Mouse (Mus musculus) MEL (cell line): Measurements from ENCODE around the gene Scn1b. TPM values are rescaled to one million over a fixed set of nuclear protein-coding genes. Genes with fewer than 3 reads are reported as not detected.

ENCODE experiments used
- DNase-seq: peaks from one replicate; pipeline ENCODE4 v3.0.0; 2011; ENCODE audit warnings: low read depth, low spot score
- H3K27ac ChIP-seq: 2 replicates; pipeline ENCODE4 v1.5.1; 2012; ENCODE audit warnings: low read depth, mild to moderate bottlenecking, control low read depth, low read length, moderate library complexity; ENCODE audit not compliant: control insufficient read depth
- H3K27me3 ChIP-seq, 2 experiments: fragments of 150-350 bp in 1 of 2; sonication (generic) in 1 of 2; 2 replicates each; pipeline ENCODE4 v1.6.1; 2012; ENCODE audit warnings: low read length in 2 of 2, mild to moderate bottlenecking in 2 of 2, improper control_type of control experiment in 1 of 2, moderate library complexity in 1 of 2; ENCODE audit not compliant: insufficient read depth in 2 of 2, control insufficient read depth in 1 of 2
- H3K36me3 ChIP-seq, 2 experiments: 2 replicates each; pipeline ENCODE4 v1.6.1; 2012 to 2014; ENCODE audit warnings: low read length in 2 of 2, improper control_type of control experiment in 1 of 2, inconsistent platforms in 1 of 2, mild to moderate bottlenecking in 1 of 2; ENCODE audit not compliant: insufficient read depth in 2 of 2, control insufficient read depth in 1 of 2
- H3K4me1 ChIP-seq, 2 experiments: fragments of 150-350 bp in 1 of 2; sonication (generic) in 1 of 2; 2 replicates each; pipeline ENCODE4 v1.6.1; 2012; ENCODE audit warnings: low read length in 2 of 2, improper control_type of control experiment in 1 of 2, mild to moderate bottlenecking in 1 of 2; ENCODE audit not compliant: insufficient read depth in 2 of 2, control insufficient read depth in 1 of 2
- H3K4me3 ChIP-seq, 2 experiments: fragments of 150-350 bp in 1 of 2; sonication (generic) in 1 of 2; 2 replicates each; pipeline ENCODE4 v1.5.1; 2012; ENCODE audit warnings: low read depth in 2 of 2, low read length in 2 of 2, mild to moderate bottlenecking in 2 of 2, moderate library complexity in 2 of 2, control low read depth in 1 of 2, improper control_type of control experiment in 1 of 2; ENCODE audit not compliant: control insufficient read depth in 1 of 2, insufficient read depth in 1 of 2
- H3K79me2 ChIP-seq: 2 replicates; pipeline ENCODE4 v1.6.1; 2012; ENCODE audit warnings: mild to moderate bottlenecking, low read length, moderate library complexity; ENCODE audit not compliant: control insufficient read depth, poor library complexity, insufficient read depth
- H3K9ac ChIP-seq: 2 replicates; pipeline ENCODE4 v1.6.1; 2012; ENCODE audit warnings: low read depth, mild to moderate bottlenecking, control low read depth, low read length, moderate library complexity; ENCODE audit not compliant: control insufficient read depth, poor library complexity, severe bottlenecking
- H3K9me3 ChIP-seq: fragments of 150-350 bp; sonication (generic); replicated peaks from 2 replicates; pipeline ENCODE4 v1.6.1; 2012; ENCODE audit warnings: mild to moderate bottlenecking, low read length, improper control_type of control experiment, moderate library complexity; ENCODE audit not compliant: insufficient read depth
- CHD1 ChIP-seq: IDR thresholded peaks from 2 replicates; pipeline ENCODE4 v1.6.1; 2012; ENCODE audit warnings: low read depth, mild to moderate bottlenecking, inconsistent platforms, low read length, improper control_type of control experiment
- ETS1 ChIP-seq: IDR thresholded peaks from 2 replicates; pipeline ENCODE4 v1.6.1; 2012; ENCODE audit warnings: low read depth, mild to moderate bottlenecking, inconsistent platforms, low read length, improper control_type of control experiment, moderate library complexity
- GABPA ChIP-seq: IDR thresholded peaks from 2 replicates; pipeline ENCODE4 v1.6.1; 2012; ENCODE audit warnings: low read depth, mild to moderate bottlenecking, inconsistent platforms, low read length, improper control_type of control experiment, moderate library complexity
- GATA1 ChIP-seq: IDR thresholded peaks from 2 replicates; pipeline ENCODE4 v1.6.1; 2011; ENCODE audit warnings: low read depth, low read length, improper control_type of control experiment
- HCFC1 ChIP-seq: IDR thresholded peaks from 2 replicates; pipeline ENCODE4 v1.6.1; 2012; ENCODE audit warnings: low read depth, mild to moderate bottlenecking, inconsistent platforms, low read length, improper control_type of control experiment, moderate library complexity
- MAFK ChIP-seq: IDR thresholded peaks from 2 replicates; pipeline ENCODE4 v1.6.1; 2011; ENCODE audit warnings: low read depth, mild to moderate bottlenecking, low read length, improper control_type of control experiment, borderline replicate concordance
- MAX ChIP-seq: IDR thresholded peaks from 2 replicates; pipeline ENCODE4 v1.6.1; 2011; ENCODE audit warnings: low read length, improper control_type of control experiment
- MYB ChIP-seq: IDR thresholded peaks from 2 replicates; pipeline ENCODE4 v1.6.1; 2011; ENCODE audit warnings: mild to moderate bottlenecking, low read depth, low read length, improper control_type of control experiment
- MYC ChIP-seq: IDR thresholded peaks from 2 replicates; pipeline ENCODE4 v1.6.1; 2011; ENCODE audit warnings: low read depth, mild to moderate bottlenecking, low read length, improper control_type of control experiment, moderate library complexity
- NELFE ChIP-seq: IDR thresholded peaks from 2 replicates; pipeline ENCODE4 v1.6.1; 2011; ENCODE audit warnings: low read depth, low read length, improper control_type of control experiment
- NRF1 ChIP-seq: IDR thresholded peaks from 2 replicates; pipeline ENCODE4 v1.6.1; 2014; ENCODE audit warnings: low read depth, mild to moderate bottlenecking, inconsistent platforms, low read length, improper control_type of control experiment, moderate library complexity; ENCODE audit not compliant: poor library complexity, insufficient read depth, severe bottlenecking
- POLR2AphosphoS5 ChIP-seq: IDR thresholded peaks from 2 replicates; pipeline ENCODE4 v1.6.1; 2012; ENCODE audit warnings: low read depth, borderline replicate concordance, mild to moderate bottlenecking, inconsistent platforms, low read length, moderate library complexity, mixed read lengths
- RAD21 ChIP-seq: IDR thresholded peaks from 2 replicates; pipeline ENCODE4 v1.6.1; 2011; ENCODE audit warnings: mild to moderate bottlenecking, low read depth, low read length, improper control_type of control experiment
- TBP ChIP-seq: IDR thresholded peaks from 2 replicates; pipeline ENCODE4 v1.8.0; 2011; ENCODE audit warnings: low read depth, low read length, improper control_type of control experiment
- TCF12 ChIP-seq: IDR thresholded peaks from 2 replicates; pipeline ENCODE4 v1.6.1; 2014; ENCODE audit warnings: low read depth, mild to moderate bottlenecking, inconsistent platforms, low read length, improper control_type of control experiment, moderate library complexity
- ZC3H11A ChIP-seq: IDR thresholded peaks from 2 replicates; pipeline ENCODE4 v1.6.1; 2012; ENCODE audit warnings: low read depth, mild to moderate bottlenecking, inconsistent platforms, low read length, improper control_type of control experiment
- ZKSCAN1 ChIP-seq: IDR thresholded peaks from 2 replicates; pipeline ENCODE4 v1.6.1; 2012; ENCODE audit warnings: low read depth, mild to moderate bottlenecking, inconsistent platforms, low read length, improper control_type of control experiment, moderate library complexity
- ZMIZ1 ChIP-seq: IDR thresholded peaks from 2 replicates; pipeline ENCODE4 v1.6.1; 2012; ENCODE audit warnings: low read depth, mild to moderate bottlenecking, inconsistent platforms, low read length, improper control_type of control experiment, moderate library complexity
- ZNF384 ChIP-seq: IDR thresholded peaks from 2 replicates; pipeline ENCODE4 v1.6.1; 2012; ENCODE audit warnings: low read depth, mild to moderate bottlenecking, inconsistent platforms, low read length, improper control_type of control experiment
- polyA plus RNA-seq, 2 experiments: library from polyadenylated mRNA; stranded (reverse) in 1 of 2; unstranded in 1 of 2; fragments of >175 nt in 1 of 2; fragments of >200 nt in 1 of 2; gene quantifications; 2 replicates each; pipeline versions ENCODE4 v1.2.1 to v1.2.4; 2012; ENCODE audit warnings: low replicate concordance in 2 of 2, low read depth in 1 of 2; ENCODE audit not compliant: insufficient read length in 2 of 2, insufficient read depth in 1 of 2, missing spikeins in 1 of 2
- total RNA-seq: library from RNA; depleted of rRNA; stranded (reverse); fragments of 300-350 nt; gene quantifications from 2 replicates; pipeline ENCODE4 v1.2.3, GENCODE M21; 2012

Scn1b gene
- total and polyA plus RNA-seq, 3 experiments, result not detected

DNA sequence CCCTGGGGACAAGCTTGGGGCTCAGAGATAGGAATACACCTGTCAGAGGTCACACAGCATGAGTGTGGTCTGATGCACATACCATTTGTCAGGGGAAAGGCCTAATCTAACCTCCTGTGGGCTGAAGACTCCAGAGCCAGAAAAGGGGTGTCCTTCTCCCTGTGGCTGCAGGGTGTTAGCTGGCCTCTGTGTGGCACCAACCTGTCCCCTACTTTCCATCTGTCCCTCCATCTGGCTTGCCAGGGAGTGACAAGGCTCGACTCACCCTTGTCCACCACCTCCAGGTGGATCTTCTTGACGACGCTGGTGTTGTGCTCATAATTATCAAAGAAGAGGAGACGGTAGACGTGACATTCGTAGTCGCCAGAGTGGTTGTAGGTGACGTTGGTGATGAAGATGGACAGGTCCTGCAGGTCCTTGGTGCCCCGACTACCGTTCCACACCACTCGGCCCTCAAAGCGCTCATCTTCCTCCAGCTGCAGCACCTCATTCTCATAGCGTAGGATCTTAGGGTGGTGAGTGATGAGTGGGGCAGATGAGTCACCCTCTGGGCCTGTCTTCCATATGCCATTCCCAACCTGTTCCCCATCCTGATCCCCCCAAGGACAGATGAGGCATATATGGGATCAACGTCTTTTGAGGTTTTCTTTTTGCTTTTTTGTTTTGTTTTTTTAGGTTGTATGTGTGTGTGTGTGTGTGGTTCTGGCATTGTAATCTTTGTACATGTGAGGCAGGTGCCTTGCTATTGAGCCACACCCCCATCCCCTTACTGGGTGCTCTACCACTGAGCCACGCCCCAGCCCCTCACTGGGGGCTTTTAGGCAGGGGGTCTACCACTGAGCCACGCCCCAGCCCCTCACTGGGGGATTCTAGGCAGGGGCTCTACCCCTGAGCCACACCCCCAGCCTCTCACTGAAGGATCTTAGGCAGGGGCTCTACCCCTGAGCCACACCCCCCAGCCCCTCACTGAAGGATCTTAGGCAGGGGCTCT lies 3.9 kb downstream of the Scn1b start:
- H3K9me3 ChIP-seq, result no peaks in the 10 kb centered on the region
- no peak for DNase-seq
- H3K27ac ChIP-seq, result no peak overlapping the region
- no peak overlapping the region for H3K4me3 ChIP-seq
- no peak overlapping the region for H3K9ac ChIP-seq
- no peaks in the 10 kb centered on the region for H3K27me3 ChIP-seq
- H3K36me3 ChIP-seq, result no peaks in the 10 kb centered on the region
- TF ChIP-seq ZC3H11A (no peak), POLR2AphosphoS5 (no peak), TBP (no peak), MYB (no peak), NELFE (no peak), MAX (no peak), ETS1 (no peak), ZMIZ1 (no peak), NRF1 (no peak), MAFK (no peak), MYC (no peak), GATA1 (no peak), RAD21 (no peak), TCF12 (no peak), ZNF384 (no peak), CHD1 (no peak)
- H3K4me1 ChIP-seq, result no peaks in the 10 kb centered on the region
- H3K79me2 ChIP-seq, result no peaks in the 10 kb centered on the region

DNA sequence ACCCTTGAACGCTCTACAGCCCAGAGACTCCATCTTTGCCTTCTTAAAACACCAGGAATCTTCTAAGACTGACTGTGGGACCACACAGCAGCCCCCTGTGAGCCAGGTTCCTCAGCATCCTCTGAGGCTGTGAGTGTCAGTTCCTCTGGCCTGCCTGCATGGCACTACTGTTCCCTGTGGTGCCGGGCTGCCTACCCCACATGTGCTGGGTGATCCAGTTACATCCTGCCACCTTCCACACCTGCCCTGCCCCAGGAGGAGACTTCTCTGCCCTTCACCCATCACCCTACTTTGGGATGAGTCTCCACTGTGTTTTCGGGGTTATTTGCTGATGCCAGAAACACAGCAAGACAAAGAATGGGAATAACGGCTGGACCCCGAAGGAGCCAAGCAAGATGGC lies 7.2 kb downstream of the Scn1b start:
- DNase-seq, result no peak
- no peak for TF ChIP-seq ZKSCAN1
- TF ChIP-seq ZMIZ1, result no peak
- TF ChIP-seq GABPA, result no peak
- TF ChIP-seq HCFC1, result no peak
- TF ChIP-seq, all 39 proteins: peak for 0
- Histone ChIP-seq H3K4me1 (no peaks in the 10 kb centered on the region), H3K27me3 (no peaks in the 10 kb centered on the region), H3K9me3 (no peaks in the 10 kb centered on the region), H3K36me3 (no peaks in the 10 kb centered on the region), H3K4me3 (no peak overlapping the region), H3K27ac (no peak overlapping the region), H3K9ac (no peak overlapping the region), H3K79me2 (no peaks in the 10 kb centered on the region)
